Mouse (Mus musculus) heart, adult 2 months (tissue): ENCODE results near the gene Gabpb1.

Source experiments
- CTCF ChIP-seq: fragments of 200-600 bp; IDR thresholded peaks from 2 replicates; pipeline ENCODE4 v1.8.1; 2022; ENCODE audit warnings: antibody characterized with exemption, mild to moderate bottlenecking, moderate library complexity
- POLR2A ChIP-seq: fragments of 200-500 bp; IDR thresholded peaks from 2 replicates; pipeline ENCODE4 v1.6.1; 2011; ENCODE audit warnings: mild to moderate bottlenecking, low read depth, low read length, control low read depth; ENCODE audit not compliant: insufficient read depth

DNA sequence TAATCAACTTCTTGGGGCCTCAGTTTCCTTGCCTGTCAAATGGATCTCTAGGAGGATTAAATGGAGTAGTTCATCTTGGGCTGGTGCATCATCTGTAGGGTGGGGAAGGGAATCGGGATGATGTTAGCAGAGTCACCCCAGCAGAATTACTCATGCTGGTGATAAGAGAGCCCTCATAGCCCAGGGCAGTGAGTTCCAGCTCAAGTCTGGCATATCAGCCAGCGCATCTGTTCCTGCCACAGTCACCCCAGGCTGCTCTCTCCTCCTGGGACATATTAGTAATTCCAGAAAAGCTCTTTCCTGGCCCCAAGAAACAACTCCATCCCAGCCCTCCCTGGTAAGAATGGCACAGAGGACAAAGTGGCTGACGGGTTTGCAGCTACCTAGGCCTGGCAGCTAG lies 60.8 kb downstream of the Gabpb1 start:
- TF ChIP-seq POLR2A (no peak), CTCF (no peak)
